ENCODE assay signal across 8 mouse cellular contexts in genomic region chrX:50537122-50537784, GRCm38 (mm10).
DNase-seq lines count a peak whose midpoint lies in the region; ATAC-seq and TF ChIP-seq lines count a peak whose summit lies in the region.

No protein-coding gene starts in this region.

- no peaks in the 10 kb centered on the region for H3K9me3 ChIP-seq in intestine, postnatal 0 days (ENCODE audit: control insufficient read depth)
- no peaks in the 10 kb centered on the region for H3K9me3 ChIP-seq in limb, embryonic 12.5 days
- H3K9me3 ChIP-seq in midbrain, embryonic 13.5 days, result no peaks in the 10 kb centered on the region
- no peaks in the 10 kb centered on the region for H3K9me3 ChIP-seq in stomach, embryonic 14.5 days (ENCODE audit: control insufficient read depth, low read depth, low read length)

- peak overlapping the region; percentile 53 for H3K4me3 ChIP-seq in spleen, adult 2 months (ENCODE audit: extremely low read depth, insufficient read depth, insufficient read length)
- peak overlapping the region; percentile 36 for H3K4me3 ChIP-seq in intestine, postnatal 0 days (ENCODE audit: low read depth, low read length)
- H3K4me3 ChIP-seq in limb, embryonic 12.5 days (replicated peaks), result peak overlapping the region; percentile 41
- H3K4me3 ChIP-seq in midbrain, embryonic 13.5 days (replicated peaks), result peak overlapping the region; percentile 42
- H3K4me3 ChIP-seq in stomach, embryonic 14.5 days (ENCODE audit: low read depth, low read length), result peak overlapping the region; percentile 30

- TF ChIP-seq POLR2A in spleen, adult 2 months (IDR thresholded peaks at IDR 0.05; ENCODE audit: low read depth, low read length), result no peak

- H3K4me2 ChIP-seq in intestine, postnatal 0 days (replicated peaks; ENCODE audit: low read depth), result peak overlapping the region; percentile 50
- H3K4me2 ChIP-seq in limb, embryonic 12.5 days, result peak overlapping the region; percentile 35
- H3K4me2 ChIP-seq in midbrain, embryonic 13.5 days (replicated peaks), result peak overlapping the region; percentile 37
- 0 out of 2 replicates have a peak overlapping the region, but pooled peaks have one; percentile 10 for H3K4me2 ChIP-seq in stomach, embryonic 14.5 days (replicated peaks; ENCODE audit: low read depth, low read length)

- no peak for TF ChIP-seq CTCF in spleen, adult 2 months (IDR thresholded peaks at IDR 0.05; ENCODE audit: extremely low read depth, insufficient read depth, insufficient read length, insufficient replicate concordance)
- no peak for TF ChIP-seq CTCF in intestine, postnatal 0 days (IDR thresholded peaks at IDR 0.05; ENCODE audit: low read depth)

- H3K36me3 ChIP-seq in spleen, adult 2 months (ENCODE audit: control insufficient read depth, insufficient read depth, low read length), result no peaks in the 10 kb centered on the region
- H3K36me3 ChIP-seq in intestine, postnatal 0 days (ENCODE audit: control insufficient read depth, insufficient read depth), result no peaks in the 10 kb centered on the region
- no peaks in the 10 kb centered on the region for H3K36me3 ChIP-seq in limb, embryonic 12.5 days
- H3K36me3 ChIP-seq in midbrain, embryonic 13.5 days, result no peaks in the 10 kb centered on the region
- no peaks in the 10 kb centered on the region for H3K36me3 ChIP-seq in stomach, embryonic 14.5 days (ENCODE audit: control insufficient read depth, insufficient read depth, low read length)

- no peaks in the 10 kb centered on the region for H3K27me3 ChIP-seq in spleen, adult 2 months (ENCODE audit: control insufficient read depth, insufficient read depth, low read length)
- no peaks in the 10 kb centered on the region for H3K27me3 ChIP-seq in intestine, postnatal 0 days (replicated peaks; ENCODE audit: control insufficient read depth, insufficient read depth, low read length)
- no peaks in the 10 kb centered on the region for H3K27me3 ChIP-seq in limb, embryonic 12.5 days
- no peaks in the 10 kb centered on the region for H3K27me3 ChIP-seq in midbrain, embryonic 13.5 days
- H3K27me3 ChIP-seq in stomach, embryonic 14.5 days (ENCODE audit: control insufficient read depth, insufficient read depth, low read length), result no peaks in the 10 kb centered on the region

- DNase-seq in spleen, adult 2 months (ENCODE audit: low read depth in 1 of 2, low spot score in 2 of 2), result peak; percentile 30 to 53
- DNase-seq in spleen, adult 12 weeks (ENCODE audit: low spot score), result no peak
- DNase-seq in embryo, embryonic 11 days, result peak; percentile 73

- no peak overlapping the region for H3K9ac ChIP-seq in intestine, postnatal 0 days (ENCODE audit: low read depth, low read length)
- peak overlapping the region; percentile 47 for H3K9ac ChIP-seq in limb, embryonic 12.5 days (replicated peaks)
- peak overlapping the region; percentile 52; the same call in 1 of the 2 replicates for H3K9ac ChIP-seq in midbrain, embryonic 13.5 days (replicated peaks)
- H3K9ac ChIP-seq in stomach, embryonic 14.5 days (replicated peaks; ENCODE audit: low read depth, low read length), result no peak overlapping the region

- H3K4me1 ChIP-seq in spleen, adult 2 months (ENCODE audit: control insufficient read depth, insufficient read depth, insufficient read length), result no peaks in the 10 kb centered on the region
- no peaks in the 10 kb centered on the region for H3K4me1 ChIP-seq in intestine, postnatal 0 days (replicated peaks; ENCODE audit: control insufficient read depth, insufficient read depth, low read length)
- no peaks in the 10 kb centered on the region for H3K4me1 ChIP-seq in limb, embryonic 12.5 days (replicated peaks)
- H3K4me1 ChIP-seq in midbrain, embryonic 13.5 days (replicated peaks), result no peaks in the 10 kb centered on the region
- no peaks in the 10 kb centered on the region for H3K4me1 ChIP-seq in stomach, embryonic 14.5 days (ENCODE audit: control insufficient read depth, insufficient read depth, low read length)

- WGBS in spleen, adult 2 months, result 59% methylated on average over 19 of the region's 19 CpGs
- WGBS in intestine, postnatal 0 days, result 58% methylated on average over 19 of the region's 19 CpGs
- WGBS in limb, embryonic 12.5 days, result 42% methylated on average over 19 of the region's 19 CpGs
- 50% methylated on average over 19 of the region's 19 CpGs for WGBS in midbrain, embryonic 13.5 days
- WGBS in stomach, embryonic 14.5 days, result 47% methylated on average over 19 of the region's 19 CpGs

- no peak overlapping the region for H3K27ac ChIP-seq in spleen, adult 2 months (ENCODE audit: insufficient read depth, low read length)
- no peak overlapping the region; the same call in 1 of the 2 replicates for H3K27ac ChIP-seq in intestine, postnatal 0 days (ENCODE audit: low read depth, low read length)
- no peak overlapping the region for H3K27ac ChIP-seq in limb, embryonic 12.5 days
- no peak overlapping the region for H3K27ac ChIP-seq in midbrain, embryonic 13.5 days
- no peak overlapping the region for H3K27ac ChIP-seq in stomach, embryonic 14.5 days (ENCODE audit: low read length)

- peak; percentile 99 for ATAC-seq in granulocyte monocyte progenitor cell, adult 5-6 weeks (replicated peaks; ENCODE audit: poor library complexity, severe bottlenecking)
- no peak for ATAC-seq in intestine, postnatal 0 days
- ATAC-seq in limb, embryonic 12.5 days (ENCODE audit: insufficient number of reproducible peaks, insufficient read depth, low FRiP score, low TSS enrichment, low read depth), result no peak
- peak; percentile 79 for ATAC-seq in midbrain, embryonic 13.5 days
- no peak for ATAC-seq in stomach, embryonic 14.5 days (ENCODE audit: insufficient number of reproducible peaks, insufficient read depth, low FRiP score, low read depth)

Comparison
In these comparisons a context has a peak if more than half of its experiments do, and no peak if none do; other contexts are left out.
1. ATAC-seq: peak in granulocyte monocyte progenitor cell, adult 5-6 weeks (single experiment) and midbrain, embryonic 13.5 days (single experiment); none in intestine, postnatal 0 days (single experiment), limb, embryonic 12.5 days (single experiment) and stomach, embryonic 14.5 days (single experiment).
2. H3K9ac ChIP-seq: peak in limb, embryonic 12.5 days (single experiment) and midbrain, embryonic 13.5 days (single experiment); none in intestine, postnatal 0 days (single experiment) and stomach, embryonic 14.5 days (single experiment).
3. Peak in every context shown above with its lines, with median percentiles within 50 percentile points of each other: H3K4me3 ChIP-seq and H3K4me2 ChIP-seq.